Mouse (Mus musculus): ENCODE measurements around the gene Grm6.

Gene Grm6

DNA sequence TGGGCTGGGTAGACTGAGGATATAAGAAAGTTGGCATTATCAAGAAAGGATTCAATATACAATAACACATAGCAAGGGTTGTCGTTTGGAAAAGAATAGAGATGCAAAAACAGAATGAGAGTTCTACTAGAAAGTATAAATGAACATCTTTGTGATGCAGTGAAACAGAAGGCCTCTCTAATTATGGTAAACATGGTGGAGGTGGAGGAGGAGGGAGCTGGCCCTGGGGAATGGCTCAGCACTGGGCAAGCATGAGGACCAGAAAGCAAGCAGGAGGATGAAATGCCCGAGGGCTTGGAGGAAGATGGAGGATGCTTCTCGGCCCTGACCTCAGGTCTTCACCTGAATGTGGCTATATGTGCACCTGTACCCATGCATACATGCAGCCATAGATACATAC is 64.0 kb downstream of the Grm6 start:
- no peak for DNase-seq (ENCODE audit: low spot score in 2 of 2)
